Mouse (Mus musculus) heart, embryonic 14.5 days (tissue): ENCODE data around the gene Rhbdd2. TPM values are rescaled to one million over a fixed set of nuclear protein-coding genes. Genes with fewer than 3 reads are reported as not detected.

Experiments
- ATAC-seq: fragments of 200-750 bp; cut with Nextera tagmentation; 2 replicates; pipeline ENCODE4 v1.8.0; 2017; ENCODE audit warnings: low read depth, moderate TSS enrichment; ENCODE audit not compliant: insufficient number of reproducible peaks, insufficient read depth, low FRiP score
- H3K27ac ChIP-seq, 2 experiments: fragments of 200-500 bp in 1 of 2; fragments of 300-500 bp in 1 of 2; sonication (generic) in 1 of 2; replicated peaks in 1 of 2; 2 replicates each; pipeline ENCODE4 v1.5.1; 2012 to 2014; ENCODE audit warnings: low read depth in 2 of 2, low read length in 2 of 2, control low read depth in 1 of 2, mild to moderate bottlenecking in 1 of 2, mixed read lengths in 1 of 2; ENCODE audit not compliant: control insufficient read depth in 1 of 2, insufficient read depth in 1 of 2
- H3K27me3 ChIP-seq: fragments of 300-500 bp; sonication (generic); 2 replicates; pipeline ENCODE4 v1.6.1; 2014; ENCODE audit warnings: mild to moderate bottlenecking, low read length, control low read depth; ENCODE audit not compliant: control insufficient read depth, insufficient read depth
- H3K36me3 ChIP-seq: fragments of 300-500 bp; sonication (generic); 2 replicates; pipeline ENCODE4 v1.6.1; 2014; ENCODE audit warnings: mild to moderate bottlenecking, control low read depth, low read length, mixed read lengths; ENCODE audit not compliant: control insufficient read depth, insufficient read depth
- H3K4me1 ChIP-seq, 2 experiments: fragments of 200-500 bp in 1 of 2; fragments of 300-500 bp in 1 of 2; sonication (generic) in 1 of 2; 2 replicates each; pipeline ENCODE4 v1.6.1; 2012 to 2014; ENCODE audit warnings: low read length in 2 of 2, control low read depth in 1 of 2, mixed read lengths in 1 of 2; ENCODE audit not compliant: control insufficient read depth in 2 of 2, insufficient read depth in 2 of 2
- H3K4me2 ChIP-seq: fragments of 300-500 bp; sonication (generic); 2 replicates; pipeline ENCODE4 v1.6.1; 2014; ENCODE audit warnings: mild to moderate bottlenecking, low read length
- H3K4me3 ChIP-seq, 2 experiments: fragments of 200-500 bp in 1 of 2; fragments of 300-500 bp in 1 of 2; sonication (generic) in 1 of 2; 2 replicates each; pipeline ENCODE4 v1.5.1; 2012 to 2014; ENCODE audit warnings: low read length in 2 of 2, mild to moderate bottlenecking in 2 of 2, control low read depth in 1 of 2, low read depth in 1 of 2, moderate library complexity in 1 of 2; ENCODE audit not compliant: control insufficient read depth in 1 of 2, insufficient read depth in 1 of 2
- H3K9ac ChIP-seq: fragments of 300-500 bp; sonication (generic); 2 replicates; pipeline ENCODE4 v1.6.1; 2014; ENCODE audit warnings: mild to moderate bottlenecking, low read length
- H3K9me3 ChIP-seq: fragments of 300-500 bp; sonication (generic); 2 replicates; pipeline ENCODE4 v1.6.1; 2016; ENCODE audit warnings: low read length, control low read depth; ENCODE audit not compliant: control insufficient read depth
- WGBS: fragments of 180-500 bp; shearing (Covaris S2); extraction: QIAGEN DNeasy Blood & Tissue Kit; methylation state at CpG from one replicate; pipeline ENCODE4 v1.1.7; 2014; 5-methylcytosine and 5-hydroxymethylcytosine counted together
- polyA plus RNA-seq: library from polyadenylated mRNA; unstranded; fragments of >200 nt; fragmentation: Nextera tagmentation; extraction: Ambion mirVana; gene quantifications from 2 replicates; pipeline ENCODE4 v1.2.1, GENCODE M21; 2014

The Rhbdd2 gene
- polyA plus RNA-seq, 1 experiment from 2014 or later = 36.7 TPM

GRCm38 (mm10) chr5:135680967-135681545, 48.6 kb downstream of the Rhbdd2 start:
- Histone ChIP-seq H3K27ac (no peak overlapping the region), H3K27me3 (no peaks in the 10 kb centered on the region), H3K9me3 (no peaks in the 10 kb centered on the region), H3K4me2 (no peak overlapping the region), H3K9ac (no peak overlapping the region), H3K36me3 (no peaks in the 10 kb centered on the region), H3K4me1 (0 out of 4 replicates have a peak, but pooled peaks cover 0 to 2% of the 10 kb centered on the region in 2 experiments), H3K4me3 (no peak overlapping the region)
- 79% methylated on average over 6 of the region's 6 CpGs for WGBS
- ATAC-seq = no peak

GRCm38 (mm10) chr5:135682009-135682408, 49.6 kb downstream of the Rhbdd2 start:
- H3K36me3 ChIP-seq = no peaks in the 10 kb centered on the region
- H3K9me3 ChIP-seq = no peaks in the 10 kb centered on the region
- no peak overlapping the region for H3K4me2 ChIP-seq
- WGBS = 89% methylated on average over 5 of the region's 5 CpGs
- H3K27ac ChIP-seq = no peak overlapping the region
- ATAC-seq = no peak
- H3K9ac ChIP-seq = no peak overlapping the region
- H3K4me1 ChIP-seq = peaks cover 1 to 3% of the 10 kb centered on the region in 2 experiments; a peak in 2 of 4 replicates
- H3K4me3 ChIP-seq = no peak overlapping the region
- H3K27me3 ChIP-seq = no peaks in the 10 kb centered on the region

- Histone ChIP-seq H3K9ac (no peak overlapping the region), H3K36me3 (no peaks in the 10 kb centered on the region), H3K27ac (no peak overlapping the region), H3K4me1 (peaks cover under 1 to 7% of the 10 kb centered on the region in 2 experiments), H3K4me2 (no peak overlapping the region), H3K4me3 (no peak overlapping the region), H3K27me3 (no peaks in the 10 kb centered on the region), H3K9me3 (no peaks in the 10 kb centered on the region)
- no peak for ATAC-seq
- 76% methylated on average over 12 of the region's 12 CpGs for WGBS
Observed at GRCm38 (mm10) chr5:135682942-135683570, 50.6 kb downstream of the Rhbdd2 start.

GRCm38 (mm10) chr5:135690401-135690800, 58.0 kb downstream of the Rhbdd2 start:
- H3K9ac ChIP-seq = 0 out of 2 replicates have a peak overlapping the region, but pooled peaks have one; percentile 16
- no peak overlapping the region for H3K27ac ChIP-seq
- 0 out of 2 replicates have a peak, but pooled peaks cover 3% of the 10 kb centered on the region for H3K36me3 ChIP-seq
- peak overlapping the region; percentile 88 for H3K4me2 ChIP-seq
- WGBS = 86% methylated on average over 5 of the region's 5 CpGs
- no peaks in the 10 kb centered on the region for H3K27me3 ChIP-seq
- ATAC-seq = no peak
- peaks cover 10 to 26% of the 10 kb centered on the region in 2 experiments for H3K4me1 ChIP-seq
- H3K4me3 ChIP-seq = peak overlapping the region; percentile 77 to 78
- H3K9me3 ChIP-seq = no peaks in the 10 kb centered on the region

- Histone ChIP-seq H3K4me3 (no peak overlapping the region), H3K9ac (no peak overlapping the region), H3K9me3 (no peaks in the 10 kb centered on the region), H3K27me3 (no peaks in the 10 kb centered on the region), H3K36me3 (0 out of 2 replicates have a peak, but pooled peaks cover 3% of the 10 kb centered on the region), H3K4me1 (peaks cover 10 to 26% of the 10 kb centered on the region in 2 experiments), H3K4me2 (no peak overlapping the region), H3K27ac (no peak overlapping the region)
- ATAC-seq = no peak
- WGBS = 69% methylated on average over 4 of the region's 4 CpGs
Observed at GRCm38 (mm10) chr5:135691266-135691665, 58.8 kb downstream of the Rhbdd2 start.

- Histone ChIP-seq H3K4me3 (no peak overlapping the region), H3K27ac (no peak overlapping the region), H3K27me3 (no peaks in the 10 kb centered on the region), H3K4me2 (no peak overlapping the region), H3K9me3 (no peaks in the 10 kb centered on the region), H3K4me1 (peaks cover 7 to 22% of the 10 kb centered on the region in 2 experiments), H3K9ac (no peak overlapping the region), H3K36me3 (0 out of 2 replicates have a peak, but pooled peaks cover 3% of the 10 kb centered on the region)
- no peak for ATAC-seq
- WGBS = 93% methylated on average over 5 of the region's 5 CpGs
Observed at GRCm38 (mm10) chr5:135693281-135693853, 60.9 kb downstream of the Rhbdd2 start.

- Histone ChIP-seq H3K9me3 (no peaks in the 10 kb centered on the region), H3K36me3 (0 out of 2 replicates have a peak, but pooled peaks cover 7% of the 10 kb centered on the region), H3K9ac (no peak overlapping the region), H3K4me1 (peaks cover 0 to 14% of the 10 kb centered on the region in 2 experiments; a peak in 3 of 4 replicates), H3K4me3 (no peak overlapping the region), H3K27ac (no peak overlapping the region), H3K27me3 (no peaks in the 10 kb centered on the region), H3K4me2 (no peak overlapping the region)
- no peak for ATAC-seq
- WGBS = 71% methylated on average over 7 of the region's 7 CpGs
Observed at GRCm38 (mm10) chr5:135695277-135695721, 62.9 kb downstream of the Rhbdd2 start.
